In the genomic region with DNA sequence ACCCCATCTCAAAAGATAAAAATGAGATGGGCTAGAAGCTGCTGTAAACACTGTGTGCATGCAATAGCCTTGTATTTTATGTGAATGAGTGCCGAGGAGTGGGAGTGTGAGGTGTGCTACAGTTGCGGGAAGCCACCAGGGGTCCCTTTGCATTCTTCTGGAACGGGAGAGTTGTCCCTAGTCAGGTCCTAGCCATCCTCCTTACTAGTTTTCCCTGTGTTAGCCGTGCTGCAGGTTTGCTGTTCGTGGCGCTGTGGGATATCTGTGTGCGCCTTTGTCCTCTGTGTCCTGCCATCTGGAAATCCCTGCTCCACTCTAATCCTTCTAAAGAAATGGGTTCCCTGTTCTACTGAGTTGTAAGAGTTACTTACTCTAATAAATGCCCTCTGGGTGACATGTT, we compare ENCODE assay signal across 21 mouse cellular contexts. TPM values are rescaled to one million over a fixed set of nuclear protein-coding genes. Genes with fewer than 3 reads are reported as not detected.
DNase-seq lines count a peak whose midpoint lies in the region; TF ChIP-seq lines count a peak whose summit lies in the region.
"Had no signal": no experiment of that assay in that cellular context is flagged by ENCODE, and none has a peak within 500 bp of the region (broad histone marks: within the 10 kb centered on the region; RNA-seq: fewer than 3 reads in every experiment).

No protein-coding gene starts in this region.

- H3K4me1 ChIP-seq in heart, adult 2 months (ENCODE audit: control insufficient read depth, insufficient read depth, low read length) = peaks cover 4% of the 10 kb centered on the region
- H3K4me1 ChIP-seq: embryonic facial prominence, embryonic 12.5 days had no signal

- intact Hi-C loops in heart, adult 2 months (cut with DNase I) = no loop called here

- no peak overlapping the region for H3K9ac ChIP-seq in heart, adult 2 months (ENCODE audit: low read depth, low read length)
- H3K9ac ChIP-seq: embryonic facial prominence, embryonic 12.5 days; forebrain, embryonic 13.5 days; forebrain, embryonic 15.5 days; forebrain, postnatal 0 days had no signal

- no peak for TF ChIP-seq CTCF in heart, adult 2 months (IDR thresholded peaks at IDR 0.05)
- TF ChIP-seq CTCF in brain, embryonic 14.5 days (IDR thresholded peaks at IDR 0.05; ENCODE audit: borderline replicate concordance, extremely low read depth, insufficient read depth, insufficient read length) = no peak

- TF ChIP-seq POLR2A in heart, adult 2 months (IDR thresholded peaks at IDR 0.05; ENCODE audit: insufficient read depth, low read depth, low read length) = no peak
- TF ChIP-seq POLR2A in brain, embryonic 14.5 days (IDR thresholded peaks at IDR 0.05; ENCODE audit: borderline replicate concordance, extremely low read depth, insufficient read depth, insufficient read length, poor library complexity, severe bottlenecking) = no peak

- peaks cover 1% of the 10 kb centered on the region for H3K79me2 ChIP-seq in heart, adult 2 months (replicated peaks; ENCODE audit: control insufficient read depth, insufficient read depth, low read length)

- WGBS in heart, adult 2 months = 90% methylated on average over 7 of the region's 7 CpGs

- no peak for TF ChIP-seq EP300 in heart, adult 2 months (IDR thresholded peaks at IDR 0.05; ENCODE audit: insufficient read depth, low read depth, low read length)

- no peaks in the 10 kb centered on the region for H3K27me3 ChIP-seq in heart, adult 2 months (ENCODE audit: control insufficient read depth, insufficient read depth, low read length)
- H3K27me3 ChIP-seq: CH12.LX; embryonic facial prominence, embryonic 12.5 days; forebrain, embryonic 13.5 days; forebrain, embryonic 15.5 days; Patski had no signal

- DNase-seq in heart, adult 11 months = peak; percentile 61
- no peak for DNase-seq in heart, adult 2 months
- peak; percentile 64 for DNase-seq in R1 (ENCODE audit: low read depth, low spot score)
- DNase-seq in brain, embryonic 14.5 days (ENCODE audit: low read depth) = peak; percentile 20
- DNase-seq in kidney, postnatal 10 days = no peak
- DNase-seq: adrenal gland, adult 8-10 months; adrenal gland, postnatal 14 days; adrenal gland, postnatal 36 days; B cell, adult 2 months; cerebellum, adult 11 months; cerebellum, adult 18-20 months; cerebellum, adult 8-10 months; cerebellum, adult 9-11 months; cerebellum, postnatal 25 days; forebrain, postnatal 0 days had no signal

- H3K27ac ChIP-seq in heart, adult 2 months = no peak overlapping the region
- H3K27ac ChIP-seq: embryonic facial prominence, embryonic 10.5 days; embryonic facial prominence, embryonic 12.5 days; forebrain, embryonic 13.5 days; forebrain, embryonic 15.5 days had no signal

- H3K4me3 ChIP-seq in heart, adult 2 months = no peak overlapping the region
- H3K4me3 ChIP-seq: embryonic facial prominence, embryonic 10.5 days; embryonic facial prominence, embryonic 12.5 days; forebrain, embryonic 13.5 days; forebrain, embryonic 15.5 days had no signal

- peaks cover 11% of the 10 kb centered on the region for H3K36me3 ChIP-seq in heart, adult 2 months (ENCODE audit: control insufficient read depth, insufficient read depth, low read length)

RNA-seq across cellular contexts. Expression of a gene that starts 57.3 kb away (rescaled TPM):
- total RNA-seq in heart, adult 2 months (2021) = 10 to 100 TPM; 51.5 to 51.6 TPM
- polyA plus RNA-seq in heart, adult 2 months (2012; rRNA removed) = 70.0 and 106 TPM in 2 replicates
- polyA plus RNA-seq in brain, embryonic 14.5 days (2012; rRNA removed) = 30.6 and 31.5 TPM in 2 replicates

Comparison
In these comparisons a context has a peak if more than half of its experiments do, and no peak if none do; other contexts are left out.
1. DNase-seq: peak in heart, adult 11 months (single experiment), R1 (single experiment) and brain, embryonic 14.5 days (single experiment); none in heart, adult 2 months (0 of 2) and kidney, postnatal 10 days (single experiment).